Mouse (Mus musculus) stomach, embryonic 14.5 days (tissue): ENCODE data around the gene Anxa2. TPM values are rescaled to one million over a fixed set of nuclear protein-coding genes. Genes with fewer than 3 reads are reported as not detected.
A peak's percentile ranks its signal among the peaks of the same experiment; 100 is the strongest.

ENCODE experiments used
- ATAC-seq: fragments of 200-750 bp; cut with Nextera tagmentation; 2 replicates; pipeline ENCODE4 v1.8.0; 2017; ENCODE audit warnings: low read depth, moderate TSS enrichment; ENCODE audit not compliant: insufficient number of reproducible peaks, insufficient read depth, low FRiP score
- H3K27ac ChIP-seq: fragments of 300-500 bp; sonication (generic); 2 replicates; pipeline ENCODE4 v1.5.1; 2014; ENCODE audit warnings: mild to moderate bottlenecking, low read length, moderate library complexity, mixed read lengths
- H3K27me3 ChIP-seq: fragments of 300-500 bp; sonication (generic); 2 replicates; pipeline ENCODE4 v1.6.1; 2014; ENCODE audit warnings: low read length, control low read depth, mixed read lengths; ENCODE audit not compliant: control insufficient read depth, insufficient read depth
- H3K36me3 ChIP-seq: fragments of 300-500 bp; sonication (generic); 2 replicates; pipeline ENCODE4 v1.6.1; 2014; ENCODE audit warnings: mild to moderate bottlenecking, control low read depth, low read length, moderate library complexity, mixed read lengths; ENCODE audit not compliant: control insufficient read depth, insufficient read depth
- H3K4me1 ChIP-seq: fragments of 300-500 bp; sonication (generic); 2 replicates; pipeline ENCODE4 v1.6.1; 2014; ENCODE audit warnings: low read length, control low read depth, mixed read lengths; ENCODE audit not compliant: control insufficient read depth, insufficient read depth
- H3K4me2 ChIP-seq: fragments of 300-500 bp; sonication (generic); replicated peaks from 2 replicates; pipeline ENCODE4 v1.6.1; 2014; ENCODE audit warnings: low read depth, low read length, control low read depth
- H3K4me3 ChIP-seq: fragments of 300-500 bp; sonication (generic); 2 replicates; pipeline ENCODE4 v1.5.1; 2014; ENCODE audit warnings: low read depth, low read length, control low read depth
- H3K9ac ChIP-seq: fragments of 300-500 bp; sonication (generic); replicated peaks from 2 replicates; pipeline ENCODE4 v1.6.1; 2014; ENCODE audit warnings: low read depth, mild to moderate bottlenecking, control low read depth, low read length, moderate library complexity, mixed read lengths
- H3K9me3 ChIP-seq: fragments of 300-500 bp; sonication (generic); 2 replicates; pipeline ENCODE4 v1.6.1; 2016; ENCODE audit warnings: low read depth, low read length, control low read depth; ENCODE audit not compliant: control insufficient read depth
- WGBS: fragments of 180-500 bp; shearing (Covaris S2); extraction: QIAGEN DNeasy Blood & Tissue Kit; methylation state at CpG from one replicate; pipeline ENCODE4 v1.1.7; 2014; 5-methylcytosine and 5-hydroxymethylcytosine counted together
- polyA plus RNA-seq: library from polyadenylated mRNA; unstranded; fragments of >200 nt; fragmentation: Nextera tagmentation; extraction: Ambion mirVana; gene quantifications from 2 replicates; pipeline ENCODE4 v1.2.1, GENCODE M21; 2014

Anxa2 gene
- polyA plus RNA-seq, 1 experiment from 2014 or later, result 902 TPM

DNA sequence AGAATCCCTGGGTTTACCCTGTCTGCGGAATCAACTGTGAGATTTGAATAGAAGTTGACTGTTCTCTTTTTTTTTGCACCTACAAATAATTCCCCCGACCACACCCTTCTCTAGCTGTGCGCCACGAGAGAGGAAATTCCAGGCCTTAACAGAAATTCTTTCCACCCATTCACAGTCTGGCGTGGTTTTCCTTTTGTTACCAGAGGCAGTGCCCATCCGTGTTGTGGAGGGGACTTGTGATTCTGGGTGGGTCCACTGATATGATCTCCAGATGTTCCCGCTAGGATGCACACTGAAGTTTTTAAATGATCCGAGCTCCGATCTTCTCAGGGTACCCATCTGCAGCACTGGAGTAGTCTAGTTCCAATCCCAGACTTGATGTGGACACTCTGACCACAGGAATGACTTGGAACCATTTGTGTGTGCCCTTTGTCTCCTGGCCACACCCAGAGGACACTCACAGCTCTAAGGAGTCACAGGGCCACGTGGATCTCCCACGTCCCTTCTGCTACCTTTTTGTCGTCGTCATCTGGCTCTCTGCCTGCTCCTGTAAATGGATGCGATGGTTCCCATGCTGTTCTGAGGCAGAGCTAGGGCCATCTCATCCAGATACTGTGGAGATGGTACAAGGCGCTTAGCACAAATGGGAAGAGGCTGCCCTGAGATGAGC, 3.1 kb downstream of the Anxa2 start:
- no peaks in the 10 kb centered on the region for H3K27me3 ChIP-seq
- H3K9ac ChIP-seq, result no peak overlapping the region
- H3K9me3 ChIP-seq, result no peaks in the 10 kb centered on the region
- H3K36me3 ChIP-seq, result peaks cover 3% of the 10 kb centered on the region; the same call in 1 of the 2 replicates
- H3K27ac ChIP-seq, result peak overlapping the region; percentile 89; the same call in 1 of the 2 replicates
- 66% methylated on average over 15 of the region's 15 CpGs for WGBS
- peaks cover 55% of the 10 kb centered on the region for H3K4me1 ChIP-seq
- peak overlapping the region; percentile 67 for H3K4me2 ChIP-seq
- ATAC-seq, result no peak
- no peak overlapping the region for H3K4me3 ChIP-seq

DNA sequence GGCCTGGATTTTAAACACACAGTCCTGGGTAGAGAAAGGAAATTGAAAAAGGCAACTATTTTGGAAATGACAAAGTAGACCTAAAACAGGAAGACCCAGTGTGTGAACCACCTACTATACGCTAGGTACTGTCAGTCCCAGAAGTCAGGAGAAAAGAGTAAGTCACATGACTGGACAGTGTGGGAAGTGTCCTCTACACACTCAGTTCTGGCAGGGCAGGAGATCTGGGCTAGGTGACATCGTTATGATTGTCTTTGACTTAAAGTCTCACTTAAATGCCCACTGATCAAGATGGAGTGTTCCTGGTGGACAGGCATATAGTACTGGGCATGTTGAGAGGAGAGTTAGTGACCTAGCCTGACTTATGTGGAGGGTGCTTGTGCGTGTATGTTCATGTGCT, 3.7 kb downstream of the Anxa2 start:
- Histone ChIP-seq H3K36me3 (peaks cover 3% of the 10 kb centered on the region; the same call in 1 of the 2 replicates), H3K4me2 (peak overlapping the region; percentile 28), H3K9ac (no peak overlapping the region), H3K27ac (peak overlapping the region; percentile 89), H3K9me3 (no peaks in the 10 kb centered on the region), H3K27me3 (no peaks in the 10 kb centered on the region), H3K4me3 (no peak overlapping the region; the same call in 1 of the 2 replicates), H3K4me1 (peaks cover 56% of the 10 kb centered on the region)
- ATAC-seq, result no peak
- WGBS, result 92% methylated on average over 3 of the region's 3 CpGs

DNA sequence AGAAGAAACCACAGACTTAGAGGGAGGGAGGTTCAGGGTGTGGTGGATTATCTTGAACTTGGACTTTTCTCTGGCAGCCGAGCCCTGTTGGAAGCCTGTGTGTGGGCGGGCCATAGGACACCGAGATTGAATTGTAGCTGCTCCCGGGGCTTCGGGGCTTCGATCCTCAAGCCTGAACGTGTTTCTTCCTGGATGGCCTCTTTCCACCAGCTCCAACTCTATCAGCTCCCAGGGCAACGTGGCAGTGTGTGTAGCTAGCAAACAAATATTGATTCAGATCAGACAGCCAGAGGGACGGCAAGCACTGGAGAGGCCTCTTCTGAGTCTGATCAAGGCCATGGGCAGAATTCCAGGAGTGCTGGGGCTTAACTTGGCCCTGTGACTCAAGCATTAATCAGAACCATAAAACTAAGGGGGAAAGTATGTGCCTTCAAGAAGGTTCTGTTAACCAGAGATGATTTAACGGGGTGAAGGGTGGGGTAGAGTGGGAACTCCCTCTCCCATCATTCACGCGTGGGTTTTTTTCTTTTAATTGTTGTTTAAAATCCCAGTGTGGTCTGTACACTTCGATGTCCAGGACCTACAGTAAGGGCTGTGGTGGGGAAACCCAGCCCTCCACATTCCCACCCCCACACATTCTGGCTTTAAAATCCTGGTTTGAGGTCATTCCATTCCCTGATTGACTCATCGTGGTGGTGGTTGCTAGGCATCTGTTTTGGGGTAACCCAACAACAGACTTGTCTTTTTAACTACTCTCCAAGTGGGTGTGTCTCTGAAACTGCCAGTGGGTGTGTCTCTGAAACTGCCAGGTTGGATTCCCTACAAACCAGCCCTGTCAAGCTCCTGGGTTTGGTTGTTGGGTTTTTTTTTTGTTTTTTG, 4.6 kb downstream of the Anxa2 start:
- peak overlapping the region; percentile 89 for H3K27ac ChIP-seq
- no peak for ATAC-seq
- peak overlapping the region; percentile 5; the same call in 1 of the 2 replicates for H3K4me3 ChIP-seq
- peaks cover 3% of the 10 kb centered on the region; the same call in 1 of the 2 replicates for H3K36me3 ChIP-seq
- peaks cover 56% of the 10 kb centered on the region for H3K4me1 ChIP-seq
- H3K9ac ChIP-seq, result no peak overlapping the region
- H3K9me3 ChIP-seq, result no peaks in the 10 kb centered on the region
- no peaks in the 10 kb centered on the region for H3K27me3 ChIP-seq
- WGBS, result 24% methylated on average over 14 of the region's 14 CpGs
- peak overlapping the region; percentile 28 for H3K4me2 ChIP-seq

DNA sequence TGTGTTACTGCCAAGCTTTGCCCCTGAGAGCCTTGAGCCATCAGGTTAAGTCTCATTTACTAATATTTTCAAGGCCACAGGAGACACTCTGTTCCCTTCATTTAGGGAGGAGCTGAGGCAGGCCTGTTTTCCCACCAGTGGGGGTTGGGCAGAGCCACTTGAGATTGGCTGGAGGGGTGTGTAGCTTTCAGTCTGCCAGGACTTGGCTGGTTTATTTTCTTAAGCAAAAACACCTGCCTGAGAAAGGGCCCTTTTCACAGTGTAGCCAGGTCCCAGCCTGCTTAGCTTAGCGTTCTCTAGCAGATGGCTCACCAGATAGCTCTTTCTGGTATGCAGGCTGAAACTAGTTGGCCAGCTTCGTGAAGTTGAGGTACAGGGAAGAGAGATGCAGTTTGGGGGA, 5.6 kb downstream of the Anxa2 start:
- Histone ChIP-seq H3K9ac (no peak overlapping the region), H3K4me3 (no peak overlapping the region), H3K27me3 (no peaks in the 10 kb centered on the region), H3K36me3 (peaks cover 3% of the 10 kb centered on the region; the same call in 1 of the 2 replicates), H3K27ac (peak overlapping the region; percentile 89; the same call in 1 of the 2 replicates), H3K4me2 (0 out of 2 replicates have a peak overlapping the region, but pooled peaks have one; percentile 16), H3K4me1 (peaks cover 60% of the 10 kb centered on the region), H3K9me3 (no peaks in the 10 kb centered on the region)
- WGBS, result 19% methylated on average over 2 of the region's 2 CpGs
- 0 out of 2 replicates have a peak, but pooled peaks have one; percentile 15 for ATAC-seq

DNA sequence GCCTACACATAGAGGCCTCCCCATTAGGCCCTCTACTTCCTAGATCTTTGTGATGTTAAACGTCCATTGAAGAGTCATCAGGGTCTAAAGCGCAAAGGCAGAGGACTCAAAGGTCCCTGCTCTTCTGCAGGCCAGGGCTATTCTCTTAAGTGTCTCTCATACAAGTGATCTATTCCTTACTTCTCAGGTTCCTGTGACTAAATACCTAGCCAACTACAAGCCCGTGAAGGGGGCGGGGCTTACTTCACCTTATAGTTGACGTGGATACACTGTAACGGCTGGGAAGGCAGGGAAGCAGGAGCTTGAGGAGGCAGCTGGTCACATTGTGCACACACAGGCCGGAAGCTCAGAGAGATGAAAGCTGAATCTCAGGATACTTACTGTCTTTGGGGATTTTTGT, 6.5 kb downstream of the Anxa2 start:
- no peak overlapping the region for H3K4me2 ChIP-seq
- H3K27ac ChIP-seq, result peak overlapping the region; percentile 89; the same call in 1 of the 2 replicates
- H3K4me1 ChIP-seq, result peaks cover 59% of the 10 kb centered on the region
- no peak overlapping the region for H3K4me3 ChIP-seq
- ATAC-seq, result no peak
- peaks cover 3% of the 10 kb centered on the region; the same call in 1 of the 2 replicates for H3K36me3 ChIP-seq
- H3K27me3 ChIP-seq, result no peaks in the 10 kb centered on the region
- H3K9me3 ChIP-seq, result no peaks in the 10 kb centered on the region
- WGBS, result 88% methylated on average over 7 of the region's 7 CpGs
- H3K9ac ChIP-seq, result no peak overlapping the region

DNA sequence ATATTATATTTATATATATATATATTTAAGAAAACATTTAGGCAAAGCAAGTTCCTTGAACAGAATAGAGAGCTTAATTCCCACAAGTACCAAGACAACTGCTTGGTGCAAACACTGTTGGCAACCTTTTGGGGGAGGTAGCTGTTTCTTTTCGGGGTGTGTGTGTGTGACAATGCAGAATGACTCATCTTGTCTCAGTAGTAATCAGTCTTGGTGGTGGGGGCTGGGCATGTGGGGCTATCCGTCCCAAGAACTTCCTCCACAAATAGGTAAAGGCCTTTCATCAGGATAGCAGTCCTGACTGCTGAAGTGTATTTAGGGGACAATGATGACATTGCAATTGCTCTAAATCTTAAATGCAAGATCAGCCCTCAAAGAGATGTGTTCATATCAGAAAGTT, 9.6 kb downstream of the Anxa2 start:
- no peaks in the 10 kb centered on the region for H3K27me3 ChIP-seq
- no peak overlapping the region for H3K9ac ChIP-seq
- ATAC-seq, result no peak
- 66% methylated on average over 2 of the region's 2 CpGs for WGBS
- H3K4me3 ChIP-seq, result no peak overlapping the region
- no peaks in the 10 kb centered on the region for H3K9me3 ChIP-seq
- H3K4me2 ChIP-seq, result no peak overlapping the region
- H3K36me3 ChIP-seq, result peaks cover 19% of the 10 kb centered on the region
- H3K27ac ChIP-seq, result peak overlapping the region; percentile 75; the same call in 1 of the 2 replicates
- H3K4me1 ChIP-seq, result peaks cover 56% of the 10 kb centered on the region

DNA sequence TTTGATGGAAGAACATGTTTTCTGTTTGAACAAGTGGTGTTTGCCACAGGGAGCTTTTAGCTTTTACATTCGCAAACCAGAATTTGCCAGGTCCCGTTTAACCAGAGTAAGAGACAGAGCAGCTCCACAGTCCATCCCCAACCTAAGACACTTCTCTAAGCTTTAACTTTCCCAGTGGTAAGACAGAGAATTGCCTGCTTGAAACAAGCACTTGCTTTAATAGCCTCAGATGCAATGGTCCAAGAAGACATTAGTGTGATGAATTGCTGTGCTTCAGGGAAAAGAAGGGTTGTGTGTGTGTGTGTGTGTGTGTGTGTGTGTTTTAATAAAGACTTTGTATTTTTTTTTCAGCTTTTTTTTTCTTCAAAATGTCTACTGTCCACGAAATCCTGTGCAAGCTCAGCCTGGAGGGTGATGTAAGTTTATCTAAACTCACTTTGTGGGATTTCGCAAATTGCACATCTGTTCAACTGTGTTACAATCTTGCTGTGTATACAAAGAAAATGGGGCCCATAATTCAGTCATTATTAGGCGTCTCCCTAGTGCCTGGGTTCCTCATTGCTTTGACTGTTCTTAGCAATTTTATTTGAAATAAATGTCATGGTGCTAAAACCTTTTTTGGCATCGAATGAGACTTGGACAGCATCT, 10.8 kb downstream of the Anxa2 start:
- peak; percentile 46; the same call in 1 of the 2 replicates for ATAC-seq
- H3K4me2 ChIP-seq, result no peak overlapping the region
- H3K36me3 ChIP-seq, result peaks cover 20% of the 10 kb centered on the region
- no peak overlapping the region for H3K9ac ChIP-seq
- H3K27me3 ChIP-seq, result no peaks in the 10 kb centered on the region
- H3K4me3 ChIP-seq, result no peak overlapping the region
- peaks cover 53% of the 10 kb centered on the region for H3K4me1 ChIP-seq
- peak overlapping the region; percentile 75; the same call in 1 of the 2 replicates for H3K27ac ChIP-seq
- WGBS, result 38% methylated on average over 6 of the region's 6 CpGs
- no peaks in the 10 kb centered on the region for H3K9me3 ChIP-seq

DNA sequence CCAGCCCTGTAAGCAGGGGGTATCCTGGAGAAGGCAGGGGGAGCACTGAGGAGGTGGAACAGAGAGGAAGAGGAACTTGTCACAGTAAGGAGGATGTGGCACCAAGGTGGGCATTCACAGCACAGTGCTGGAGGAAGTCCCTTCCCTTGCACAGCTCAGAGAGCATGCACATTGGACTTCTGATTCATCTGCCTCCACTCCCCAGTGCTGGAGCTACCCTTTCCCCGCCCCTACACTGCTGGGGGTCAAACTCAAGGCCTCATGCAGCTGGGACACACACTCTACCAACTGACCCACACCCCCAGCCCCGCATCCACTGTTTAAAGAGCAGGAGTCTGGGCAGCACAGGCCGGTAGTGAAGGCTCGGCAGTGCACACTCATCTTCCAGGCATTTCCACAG, 12.7 kb downstream of the Anxa2 start:
- Histone ChIP-seq H3K9me3 (no peaks in the 10 kb centered on the region), H3K4me2 (no peak overlapping the region), H3K27me3 (no peaks in the 10 kb centered on the region), H3K9ac (no peak overlapping the region), H3K36me3 (peaks cover 16% of the 10 kb centered on the region), H3K4me1 (peaks cover 62% of the 10 kb centered on the region), H3K27ac (peak overlapping the region; percentile 48; the same call in 1 of the 2 replicates), H3K4me3 (no peak overlapping the region)
- WGBS, result 44% methylated on average over 4 of the region's 4 CpGs
- ATAC-seq, result no peak
